Mouse (Mus musculus) heart, embryonic 14.5 days (tissue): ENCODE results near the gene Zdhhc12. TPM values are rescaled to one million over a fixed set of nuclear protein-coding genes. Genes with fewer than 3 reads are reported as not detected.

ENCODE experiments used
- ATAC-seq: fragments of 200-750 bp; cut with Nextera tagmentation; 2 replicates; pipeline ENCODE4 v1.8.0; 2017; ENCODE audit warnings: low read depth, moderate TSS enrichment; ENCODE audit not compliant: insufficient number of reproducible peaks, insufficient read depth, low FRiP score
- H3K27ac ChIP-seq, 2 experiments: fragments of 200-500 bp in 1 of 2; fragments of 300-500 bp in 1 of 2; sonication (generic) in 1 of 2; replicated peaks in 1 of 2; 2 replicates each; pipeline ENCODE4 v1.5.1; 2012 to 2014; ENCODE audit warnings: low read depth in 2 of 2, low read length in 2 of 2, control low read depth in 1 of 2, mild to moderate bottlenecking in 1 of 2, mixed read lengths in 1 of 2; ENCODE audit not compliant: control insufficient read depth in 1 of 2, insufficient read depth in 1 of 2
- H3K27me3 ChIP-seq: fragments of 300-500 bp; sonication (generic); 2 replicates; pipeline ENCODE4 v1.6.1; 2014; ENCODE audit warnings: mild to moderate bottlenecking, low read length, control low read depth; ENCODE audit not compliant: control insufficient read depth, insufficient read depth
- H3K36me3 ChIP-seq: fragments of 300-500 bp; sonication (generic); 2 replicates; pipeline ENCODE4 v1.6.1; 2014; ENCODE audit warnings: mild to moderate bottlenecking, control low read depth, low read length, mixed read lengths; ENCODE audit not compliant: control insufficient read depth, insufficient read depth
- H3K4me1 ChIP-seq, 2 experiments: fragments of 200-500 bp in 1 of 2; fragments of 300-500 bp in 1 of 2; sonication (generic) in 1 of 2; 2 replicates each; pipeline ENCODE4 v1.6.1; 2012 to 2014; ENCODE audit warnings: low read length in 2 of 2, control low read depth in 1 of 2, mixed read lengths in 1 of 2; ENCODE audit not compliant: control insufficient read depth in 2 of 2, insufficient read depth in 2 of 2
- H3K4me2 ChIP-seq: fragments of 300-500 bp; sonication (generic); 2 replicates; pipeline ENCODE4 v1.6.1; 2014; ENCODE audit warnings: mild to moderate bottlenecking, low read length
- H3K4me3 ChIP-seq, 2 experiments: fragments of 200-500 bp in 1 of 2; fragments of 300-500 bp in 1 of 2; sonication (generic) in 1 of 2; 2 replicates each; pipeline ENCODE4 v1.5.1; 2012 to 2014; ENCODE audit warnings: low read length in 2 of 2, mild to moderate bottlenecking in 2 of 2, control low read depth in 1 of 2, low read depth in 1 of 2, moderate library complexity in 1 of 2; ENCODE audit not compliant: control insufficient read depth in 1 of 2, insufficient read depth in 1 of 2
- H3K9ac ChIP-seq: fragments of 300-500 bp; sonication (generic); 2 replicates; pipeline ENCODE4 v1.6.1; 2014; ENCODE audit warnings: mild to moderate bottlenecking, low read length
- H3K9me3 ChIP-seq: fragments of 300-500 bp; sonication (generic); 2 replicates; pipeline ENCODE4 v1.6.1; 2016; ENCODE audit warnings: low read length, control low read depth; ENCODE audit not compliant: control insufficient read depth
- WGBS: fragments of 180-500 bp; shearing (Covaris S2); extraction: QIAGEN DNeasy Blood & Tissue Kit; methylation state at CpG from one replicate; pipeline ENCODE4 v1.1.7; 2014; 5-methylcytosine and 5-hydroxymethylcytosine counted together
- polyA plus RNA-seq: library from polyadenylated mRNA; unstranded; fragments of >200 nt; fragmentation: Nextera tagmentation; extraction: Ambion mirVana; gene quantifications from 2 replicates; pipeline ENCODE4 v1.2.1, GENCODE M21; 2014

Zdhhc12 gene
- polyA plus RNA-seq, 1 experiment from 2014 or later, result 38.5 TPM

DNA sequence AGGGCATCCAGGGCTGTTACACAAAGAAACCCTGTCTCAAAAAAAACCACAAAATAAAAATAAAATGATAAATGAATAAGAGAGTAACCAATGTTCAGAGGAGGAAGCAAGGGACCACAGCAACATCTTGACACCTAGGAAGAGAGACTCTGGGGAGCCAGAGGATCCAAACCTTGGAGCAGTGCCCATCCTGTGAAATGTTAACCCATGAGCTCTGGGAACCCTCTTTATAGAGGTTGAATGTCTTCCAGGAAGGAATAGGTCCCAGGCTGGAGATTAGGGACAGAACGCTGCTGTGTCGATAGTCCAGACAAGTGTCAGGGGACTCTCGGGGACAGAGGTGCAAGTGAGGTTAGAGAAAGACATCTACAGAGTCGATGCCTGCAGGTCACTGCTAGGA lies 26.8 kb upstream of the Zdhhc12 start:
- Histone ChIP-seq H3K36me3 (peaks cover 2% of the 10 kb centered on the region; the same call in 1 of the 2 replicates), H3K9me3 (no peaks in the 10 kb centered on the region), H3K27me3 (no peaks in the 10 kb centered on the region), H3K27ac (no peak overlapping the region), H3K4me1 (peaks cover 6 to 12% of the 10 kb centered on the region in 2 experiments; a peak in 3 of 4 replicates), H3K4me3 (no peak overlapping the region), H3K4me2 (no peak overlapping the region), H3K9ac (no peak overlapping the region)
- ATAC-seq, result no peak
- WGBS, result 66% methylated on average over 4 of the region's 4 CpGs

DNA sequence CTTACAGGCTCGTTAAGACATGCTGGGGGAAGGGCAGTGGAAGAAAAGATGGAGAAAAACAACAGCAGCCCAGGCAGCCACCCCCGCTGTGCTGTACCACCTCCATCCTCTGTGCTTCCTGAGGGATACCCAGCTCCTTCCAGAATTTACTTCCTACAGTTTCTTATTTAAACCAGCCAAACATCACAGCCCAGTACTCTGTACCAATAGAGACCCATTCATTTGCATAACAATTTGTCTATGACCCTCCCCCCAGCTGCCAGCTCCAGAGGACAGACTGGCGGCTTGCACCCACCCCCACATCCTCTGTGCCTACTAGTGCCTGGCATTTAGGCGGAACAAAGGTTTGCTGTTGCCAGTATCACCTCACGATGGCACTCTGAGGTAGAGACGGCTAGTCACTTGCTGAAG lies 26.2 kb upstream of the Zdhhc12 start:
- no peaks in the 10 kb centered on the region for H3K27me3 ChIP-seq
- peaks cover 2% of the 10 kb centered on the region; the same call in 1 of the 2 replicates for H3K36me3 ChIP-seq
- no peak overlapping the region for H3K4me3 ChIP-seq
- H3K9me3 ChIP-seq, result no peaks in the 10 kb centered on the region
- WGBS, result 37% methylated on average over 6 of the region's 6 CpGs
- H3K4me1 ChIP-seq, result peaks cover 0 to 6% of the 10 kb centered on the region in 2 experiments; a peak in 3 of 4 replicates
- no peak overlapping the region for H3K9ac ChIP-seq
- ATAC-seq, result no peak
- no peak overlapping the region for H3K27ac ChIP-seq
- H3K4me2 ChIP-seq, result no peak overlapping the region

DNA sequence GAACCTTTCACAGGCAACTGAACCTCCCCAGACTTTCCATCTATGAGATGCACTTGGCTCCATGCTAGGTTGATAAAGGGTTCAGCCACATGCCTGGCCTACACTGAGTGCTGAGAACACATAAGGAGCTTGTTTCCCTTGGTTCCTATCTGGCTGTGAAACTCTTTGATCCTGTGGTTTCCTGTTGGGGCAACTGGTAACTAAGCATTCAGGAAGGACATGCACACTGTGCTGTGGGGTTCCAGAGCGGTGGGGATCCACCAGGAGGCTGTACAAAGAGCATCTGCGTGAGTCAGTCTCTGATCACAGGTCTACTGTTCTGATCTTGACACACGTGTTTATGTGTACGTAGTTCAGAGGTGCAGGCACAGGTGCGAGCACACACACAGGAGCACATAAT lies 19.1 kb upstream of the Zdhhc12 start:
- peaks cover 62% of the 10 kb centered on the region for H3K36me3 ChIP-seq
- ATAC-seq, result no peak
- WGBS, result 88% methylated on average over 5 of the region's 5 CpGs
- no peak overlapping the region for H3K4me2 ChIP-seq
- no peaks in the 10 kb centered on the region for H3K9me3 ChIP-seq
- H3K4me3 ChIP-seq, result no peak overlapping the region
- H3K27ac ChIP-seq, result no peak overlapping the region
- H3K4me1 ChIP-seq, result no peaks in the 10 kb centered on the region
- H3K9ac ChIP-seq, result no peak overlapping the region
- no peaks in the 10 kb centered on the region for H3K27me3 ChIP-seq

DNA sequence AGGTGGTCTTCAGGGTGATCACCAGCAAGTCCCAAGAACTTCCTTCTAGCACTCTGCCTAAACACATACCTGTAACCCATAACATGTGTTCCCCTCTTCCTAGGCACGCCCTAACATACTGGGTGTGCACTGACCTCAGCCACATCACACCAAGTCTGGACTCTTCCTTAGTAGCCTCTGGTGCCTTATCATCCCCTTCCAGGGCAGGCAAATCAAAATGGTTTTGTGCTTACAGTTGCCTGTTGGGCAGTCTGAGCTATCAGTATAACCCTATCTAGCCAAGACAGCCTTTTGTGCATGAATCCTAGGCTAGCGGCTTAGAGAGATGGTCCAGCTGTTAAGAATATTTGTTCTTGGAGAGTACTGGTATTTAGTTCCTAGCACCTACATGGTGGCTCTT lies 18.1 kb upstream of the Zdhhc12 start:
- H3K9ac ChIP-seq, result no peak overlapping the region
- ATAC-seq, result no peak
- no peak overlapping the region for H3K4me3 ChIP-seq
- H3K36me3 ChIP-seq, result peaks cover 72% of the 10 kb centered on the region
- H3K27ac ChIP-seq, result no peak overlapping the region
- no peak overlapping the region for H3K4me2 ChIP-seq
- H3K4me1 ChIP-seq, result no peaks in the 10 kb centered on the region
- H3K27me3 ChIP-seq, result no peaks in the 10 kb centered on the region
- no peaks in the 10 kb centered on the region for H3K9me3 ChIP-seq
- 93% methylated on average over 2 of the region's 2 CpGs for WGBS

DNA sequence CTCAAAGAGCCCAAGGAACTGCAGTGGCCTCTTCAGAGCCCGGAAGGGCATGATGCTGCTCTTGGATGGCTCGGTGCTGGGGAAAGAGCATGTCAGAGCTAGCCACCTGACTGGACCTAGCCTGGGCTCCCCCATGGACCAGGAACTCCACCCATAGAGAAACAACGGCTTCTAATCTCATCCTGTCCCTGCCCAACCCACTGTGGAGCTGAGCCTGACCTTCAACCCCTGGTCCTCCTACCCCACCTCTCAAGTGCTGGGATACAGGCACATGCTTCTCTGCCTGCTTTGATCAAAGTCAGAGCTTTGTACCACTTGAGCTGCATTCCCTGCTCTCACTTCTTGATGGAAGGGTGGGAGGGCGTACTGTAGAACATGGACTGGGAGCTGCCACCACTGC lies 14.8 kb upstream of the Zdhhc12 start:
- Histone ChIP-seq H3K9ac (no peak overlapping the region), H3K36me3 (peaks cover 93% of the 10 kb centered on the region), H3K4me2 (no peak overlapping the region), H3K27ac (no peak overlapping the region), H3K9me3 (no peaks in the 10 kb centered on the region), H3K27me3 (no peaks in the 10 kb centered on the region), H3K4me3 (no peak overlapping the region), H3K4me1 (no peaks in the 10 kb centered on the region)
- no peak for ATAC-seq
- 79% methylated on average over 4 of the region's 4 CpGs for WGBS

DNA sequence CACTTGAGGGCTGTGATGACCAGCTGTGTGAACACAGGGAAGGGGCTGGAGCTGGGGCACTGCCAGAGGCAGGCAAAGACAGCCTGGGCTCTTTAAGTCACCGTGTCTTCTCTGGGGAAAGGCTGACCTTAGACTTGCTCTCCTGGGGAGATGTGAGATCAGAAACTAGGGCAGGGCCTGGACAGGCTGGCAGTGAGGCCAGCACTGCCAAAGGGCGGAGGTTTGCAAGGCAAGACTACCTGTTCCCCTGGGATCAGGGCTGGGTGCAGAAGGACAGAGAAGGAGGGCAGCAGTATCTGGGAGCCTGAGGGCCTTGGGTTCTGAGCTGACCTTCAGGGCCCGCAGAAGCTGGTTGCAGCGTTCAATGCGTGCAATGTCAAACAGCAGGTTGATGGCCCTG lies 14.2 kb upstream of the Zdhhc12 start:
- H3K9me3 ChIP-seq, result no peaks in the 10 kb centered on the region
- H3K4me2 ChIP-seq, result no peak overlapping the region
- WGBS, result 96% methylated on average over 5 of the region's 5 CpGs
- H3K27me3 ChIP-seq, result no peaks in the 10 kb centered on the region
- H3K9ac ChIP-seq, result no peak overlapping the region
- H3K4me1 ChIP-seq, result no peaks in the 10 kb centered on the region
- H3K27ac ChIP-seq, result no peak overlapping the region
- no peak overlapping the region for H3K4me3 ChIP-seq
- peaks cover 93% of the 10 kb centered on the region for H3K36me3 ChIP-seq
- ATAC-seq, result no peak

DNA sequence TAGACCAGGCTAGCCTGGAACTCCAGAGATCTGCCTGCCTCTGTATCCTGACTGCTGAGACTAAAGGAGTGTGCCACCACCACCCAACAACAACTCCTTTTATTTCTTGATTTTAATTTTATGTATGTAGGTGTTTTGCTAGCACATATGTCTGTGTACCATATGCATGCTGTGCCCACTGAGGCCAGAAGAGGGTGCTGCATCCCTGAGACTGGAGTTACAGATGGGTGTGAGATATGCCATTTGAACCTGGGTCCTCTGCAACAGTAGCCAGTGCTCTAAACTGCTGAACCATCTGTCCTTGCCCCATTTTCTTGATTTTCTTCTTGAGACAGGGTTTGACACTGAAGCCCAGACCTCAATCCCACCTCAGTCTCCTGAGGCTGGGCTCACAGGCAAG lies 12.9 kb upstream of the Zdhhc12 start:
- no peaks in the 10 kb centered on the region for H3K9me3 ChIP-seq
- no peaks in the 10 kb centered on the region for H3K4me1 ChIP-seq
- H3K4me2 ChIP-seq, result no peak overlapping the region
- no peak overlapping the region for H3K9ac ChIP-seq
- H3K36me3 ChIP-seq, result peaks cover 96% of the 10 kb centered on the region
- H3K4me3 ChIP-seq, result no peak overlapping the region
- no peaks in the 10 kb centered on the region for H3K27me3 ChIP-seq
- ATAC-seq, result no peak
- no peak overlapping the region for H3K27ac ChIP-seq

DNA sequence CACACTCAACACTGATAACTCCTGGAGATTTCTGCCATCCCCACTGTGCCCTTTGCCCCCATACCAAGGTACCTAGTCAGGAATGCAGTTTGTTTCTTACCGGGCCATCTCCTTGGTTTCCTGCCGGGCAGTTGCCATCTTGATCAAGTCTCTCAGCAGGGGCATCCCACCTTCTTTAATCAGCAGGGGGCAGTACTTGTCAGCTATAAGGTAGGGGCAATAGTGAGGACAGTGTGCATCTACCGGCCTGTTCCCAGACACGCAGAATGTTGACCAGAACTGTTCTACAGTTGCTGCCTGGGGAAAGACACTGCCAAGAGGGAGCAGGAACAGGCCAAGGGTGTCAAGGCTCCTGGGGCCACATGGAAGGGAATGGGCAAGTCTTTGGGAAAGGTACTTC lies 6.8 kb upstream of the Zdhhc12 start:
- Histone ChIP-seq H3K36me3 (peaks cover 63% of the 10 kb centered on the region), H3K9me3 (no peaks in the 10 kb centered on the region), H3K9ac (no peak overlapping the region), H3K4me3 (no peak overlapping the region), H3K4me1 (no peaks in the 10 kb centered on the region), H3K27ac (no peak overlapping the region), H3K4me2 (no peak overlapping the region), H3K27me3 (no peaks in the 10 kb centered on the region)
- ATAC-seq, result no peak
- 56% methylated on average over 4 of the region's 4 CpGs for WGBS
